Mouse (Mus musculus) brain, embryonic 14.5 days (tissue): ENCODE measurements around the gene Fam189a1.

Source experiments
- CTCF ChIP-seq: fragments of 200-500 bp; IDR thresholded peaks from 2 replicates; pipeline ENCODE4 v1.5.1; 2012; ENCODE audit warnings: inconsistent platforms, mild to moderate bottlenecking, moderate library complexity, borderline replicate concordance; ENCODE audit not compliant: insufficient read depth, insufficient read length; ENCODE audit errors: extremely low read depth
- POLR2A ChIP-seq: fragments of 200-500 bp; IDR thresholded peaks from 2 replicates; pipeline ENCODE4 v1.6.1; 2012; ENCODE audit warnings: mild to moderate bottlenecking, inconsistent platforms, borderline replicate concordance; ENCODE audit not compliant: poor library complexity, insufficient read depth, insufficient read length, severe bottlenecking; ENCODE audit errors: extremely low read depth

- TF ChIP-seq POLR2A (no peak), CTCF (peak; percentile 44; the same call in 1 of the 2 replicates)
Observed at GRCm38 (mm10) chr7:64839801-64840575, 316.4 kb downstream of the Fam189a1 start.
